Mouse (Mus musculus): ENCODE measurements around the gene Mex3a. TPM values are rescaled to one million over a fixed set of nuclear protein-coding genes. Genes with fewer than 3 reads are reported as not detected.

Gene Mex3a
- total RNA-seq, 2 experiments from 2014 or later: 3.2 TPM

- intact Hi-C loops (cut with DNase I): no loop called here
- DNase-seq (ENCODE audit: extremely low spot score in 1 of 2, low spot score in 2 of 2): no peak
- no peak overlapping the region for H3K4me3 ChIP-seq
- no peak overlapping the region for H3K27ac ChIP-seq
- no peak for TF ChIP-seq CTCF (IDR thresholded peaks at IDR 0.05)
Measured at GRCm38 (mm10) chr3:88541622-88542401, 9.6 kb downstream of the Mex3a start.

GRCm38 (mm10) chr3:88542486-88542885, 10.3 kb downstream of the Mex3a start:
- intact Hi-C loops (cut with DNase I): no loop called here
- TF ChIP-seq CTCF (IDR thresholded peaks at IDR 0.05): no peak
- Histone ChIP-seq H3K4me3 (no peak overlapping the region), H3K27ac (no peak overlapping the region)
- DNase-seq (ENCODE audit: extremely low spot score in 1 of 2, low spot score in 2 of 2): no peak

- Histone ChIP-seq H3K27ac (no peak overlapping the region), H3K4me3 (no peak overlapping the region)
- DNase-seq (ENCODE audit: extremely low spot score in 1 of 2, low spot score in 2 of 2): no peak
- intact Hi-C loops (cut with DNase I): no loop called here
- no peak for TF ChIP-seq CTCF (IDR thresholded peaks at IDR 0.05)
Measured at GRCm38 (mm10) chr3:88543174-88543573, 11.0 kb downstream of the Mex3a start.

GRCm38 (mm10) chr3:88543651-88544410, 11.6 kb downstream of the Mex3a start:
- H3K27ac ChIP-seq: no peak overlapping the region
- H3K4me3 ChIP-seq: no peak overlapping the region
- intact Hi-C loops (cut with DNase I): no loop called here
- DNase-seq (ENCODE audit: extremely low spot score in 1 of 2, low spot score in 2 of 2): no peak
- no peak for TF ChIP-seq CTCF (IDR thresholded peaks at IDR 0.05)

GRCm38 (mm10) chr3:88544514-88544913, 12.3 kb downstream of the Mex3a start:
- TF ChIP-seq CTCF (IDR thresholded peaks at IDR 0.05): peak; percentile 37
- Histone ChIP-seq H3K4me3 (no peak overlapping the region), H3K27ac (no peak overlapping the region)
- DNase-seq (ENCODE audit: extremely low spot score in 1 of 2, low spot score in 2 of 2): no peak
- intact Hi-C loops (cut with DNase I): no loop called here

- intact Hi-C loops (cut with DNase I): no loop called here
- no peak for TF ChIP-seq CTCF (IDR thresholded peaks at IDR 0.05)
- no peak for DNase-seq (ENCODE audit: extremely low spot score in 1 of 2, low spot score in 2 of 2)
- H3K4me3 ChIP-seq: no peak overlapping the region
- H3K27ac ChIP-seq: no peak overlapping the region
Measured at GRCm38 (mm10) chr3:88544955-88545591, 12.9 kb downstream of the Mex3a start.

GRCm38 (mm10) chr3:88546674-88547418, 14.7 kb downstream of the Mex3a start:
- DNase-seq (ENCODE audit: extremely low spot score in 1 of 2, low spot score in 2 of 2): no peak
- TF ChIP-seq CTCF (IDR thresholded peaks at IDR 0.05): no peak
- no peak overlapping the region for H3K27ac ChIP-seq
- intact Hi-C loops (cut with DNase I): no loop called here
- H3K4me3 ChIP-seq: no peak overlapping the region

- intact Hi-C loops (cut with DNase I): no loop called here
- Histone ChIP-seq H3K27ac (no peak within 1 kb of the TSS), H3K4me3 (no peak within 1 kb of the TSS)
- no peak for TF ChIP-seq CTCF (IDR thresholded peaks at IDR 0.05)
- no peak for DNase-seq (ENCODE audit: extremely low spot score in 1 of 2, low spot score in 2 of 2)
Measured at GRCm38 (mm10) chr3:88548180-88548917, 16.2 kb downstream of the Mex3a start, which contains the start of gene Rab25. Gene Rab25 (minus strand): TSS chr3:88548300.

- TF ChIP-seq CTCF (IDR thresholded peaks at IDR 0.05): no peak
- Histone ChIP-seq H3K4me3 (peak overlapping the region; percentile 94), H3K27ac (no peak overlapping the region)
- intact Hi-C loops (cut with DNase I): no loop called here
- DNase-seq (ENCODE audit: extremely low spot score in 1 of 2, low spot score in 2 of 2): no peak
Measured at GRCm38 (mm10) chr3:88551586-88551985, 19.4 kb downstream of the Mex3a start.

GRCm38 (mm10) chr3:88552082-88552645, 20.0 kb downstream of the Mex3a start:
- no peak for TF ChIP-seq CTCF (IDR thresholded peaks at IDR 0.05)
- DNase-seq (ENCODE audit: extremely low spot score in 1 of 2, low spot score in 2 of 2): no peak
- intact Hi-C loops (cut with DNase I): no loop called here
- Histone ChIP-seq H3K27ac (peak overlapping the region; percentile 83), H3K4me3 (peak overlapping the region; percentile 94)
